Mouse (Mus musculus): ENCODE measurements at regions not wholly inside any gene's neighbourhood (a gene's known extent, or its start where the extent isn't known, plus 50 kb on each side); places are given as distances from the start of the nearest gene placed in this dataset.
A peak's percentile ranks its signal among the peaks of the same experiment; 100 is the strongest.

DNA sequence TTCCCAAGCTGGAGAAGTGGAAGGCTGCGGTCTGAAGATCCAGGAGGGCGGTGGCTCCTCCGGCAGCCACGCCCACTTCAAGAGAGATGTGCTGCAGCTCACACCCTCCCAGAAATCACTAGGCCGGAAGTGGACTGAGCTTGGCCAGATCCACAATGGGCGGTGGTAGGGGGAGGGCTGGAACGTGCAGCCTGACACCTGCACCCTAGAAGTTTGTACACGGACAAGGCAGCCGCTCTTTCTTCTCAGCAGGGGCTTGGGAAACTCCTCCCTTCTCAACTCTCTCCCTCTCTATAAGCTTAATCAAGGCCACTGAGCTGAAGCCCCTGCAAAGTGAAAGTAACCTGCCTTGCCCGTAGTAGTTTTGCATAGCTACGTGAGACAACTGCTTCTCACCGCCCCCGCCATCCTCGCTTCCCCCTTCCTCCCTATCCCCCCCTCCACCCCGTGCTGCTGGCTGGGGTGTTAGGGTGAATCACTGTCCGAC is 538.8 kb upstream of the Lrrc6 start:
- no peaks in the 10 kb centered on the region for H3K36me3 ChIP-seq (ENCODE audit: insufficient read depth)
- no peaks in the 10 kb centered on the region for H3K27me3 ChIP-seq (ENCODE audit: insufficient read depth, low read length)
- H3K9me3 ChIP-seq (ENCODE audit: low read length): no peaks in the 10 kb centered on the region
- H3K4me1 ChIP-seq (ENCODE audit: insufficient read depth): no peaks in the 10 kb centered on the region
- ATAC-seq (peak; percentile 65), DNase-seq (no peak)
- peak overlapping the region; percentile 22; the same call in 1 of the 2 replicates for H3K9ac ChIP-seq
- TF ChIP-seq CTCF (IDR thresholded peaks at IDR 0.05; ENCODE audit: low read depth): no peak
- H3K4me2 ChIP-seq (ENCODE audit: low read depth): peak overlapping the region; percentile 47
- peak overlapping the region; percentile 29 for H3K4me3 ChIP-seq (ENCODE audit: low read depth, low read length)
- no peak overlapping the region for H3K27ac ChIP-seq (ENCODE audit: low read depth, low read length)
- WGBS: 6% methylated on average over 16 of the region's 16 CpGs

DNA sequence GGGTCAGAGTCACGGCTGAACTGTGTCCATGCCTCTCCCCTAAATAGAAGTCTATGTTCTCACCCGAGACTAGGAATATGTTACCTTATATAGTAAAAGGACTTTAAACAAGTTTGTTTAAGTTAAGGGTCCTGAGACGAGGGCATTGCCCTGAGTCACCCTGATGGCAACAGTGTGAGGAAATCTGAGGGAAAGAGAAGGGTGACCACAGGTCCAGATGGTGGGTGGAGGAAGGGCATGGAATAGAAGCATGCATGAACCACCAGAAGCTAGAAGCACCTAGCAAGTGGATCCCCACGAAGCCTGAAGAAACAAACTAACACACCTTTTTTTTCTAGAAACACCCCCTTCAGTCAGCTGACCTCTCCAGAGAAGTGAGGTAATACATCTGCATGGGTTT is 536.9 kb upstream of the Lrrc6 start:
- no peak for TF ChIP-seq CTCF (IDR thresholded peaks at IDR 0.05; ENCODE audit: low read depth)
- no peak overlapping the region for H3K4me3 ChIP-seq (ENCODE audit: low read depth, low read length)
- H3K9me3 ChIP-seq (ENCODE audit: low read length): no peaks in the 10 kb centered on the region
- H3K9ac ChIP-seq: no peak overlapping the region
- no peak overlapping the region for H3K27ac ChIP-seq (ENCODE audit: low read depth, low read length)
- 87% methylated on average over 4 of the region's 4 CpGs for WGBS
- ATAC-seq (no peak), DNase-seq (no peak)
- no peaks in the 10 kb centered on the region for H3K36me3 ChIP-seq (ENCODE audit: insufficient read depth)
- H3K27me3 ChIP-seq (ENCODE audit: insufficient read depth, low read length): no peaks in the 10 kb centered on the region
- H3K4me1 ChIP-seq (ENCODE audit: insufficient read depth): no peaks in the 10 kb centered on the region
- H3K4me2 ChIP-seq (ENCODE audit: low read depth): no peak overlapping the region

DNA sequence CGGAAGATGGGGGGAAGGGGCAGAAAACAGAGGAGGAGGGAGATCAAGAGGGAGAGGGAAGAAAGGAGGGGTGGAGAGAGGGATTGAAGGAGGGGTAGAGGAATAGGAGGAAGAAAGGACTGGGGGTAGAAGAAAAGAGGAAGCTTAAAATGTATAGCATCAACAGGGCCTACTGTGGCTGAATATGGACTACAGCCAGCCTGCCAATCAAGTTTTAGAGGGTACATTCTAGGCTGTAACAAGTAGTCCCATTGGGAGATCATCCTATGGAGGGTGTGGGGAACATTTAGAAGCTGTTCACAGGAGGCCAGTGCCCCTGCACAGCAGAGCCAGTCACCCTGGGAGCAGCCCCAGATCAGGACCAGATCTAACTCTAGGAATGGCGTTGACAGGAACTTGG is 535.6 kb upstream of the Lrrc6 start:
- H3K4me2 ChIP-seq (ENCODE audit: low read depth): no peak overlapping the region
- H3K9me3 ChIP-seq (ENCODE audit: low read length): no peaks in the 10 kb centered on the region
- H3K27ac ChIP-seq (ENCODE audit: low read depth, low read length): no peak overlapping the region
- no peaks in the 10 kb centered on the region for H3K36me3 ChIP-seq (ENCODE audit: insufficient read depth)
- no peaks in the 10 kb centered on the region for H3K4me1 ChIP-seq (ENCODE audit: insufficient read depth)
- H3K27me3 ChIP-seq (ENCODE audit: insufficient read depth, low read length): no peaks in the 10 kb centered on the region
- no peak overlapping the region for H3K9ac ChIP-seq
- H3K4me3 ChIP-seq (ENCODE audit: low read depth, low read length): no peak overlapping the region
- no peak for ATAC-seq
- no peak for DNase-seq
- 80% methylated on average over 2 of the region's 2 CpGs for WGBS
- no peak for TF ChIP-seq CTCF (IDR thresholded peaks at IDR 0.05; ENCODE audit: low read depth)

DNA sequence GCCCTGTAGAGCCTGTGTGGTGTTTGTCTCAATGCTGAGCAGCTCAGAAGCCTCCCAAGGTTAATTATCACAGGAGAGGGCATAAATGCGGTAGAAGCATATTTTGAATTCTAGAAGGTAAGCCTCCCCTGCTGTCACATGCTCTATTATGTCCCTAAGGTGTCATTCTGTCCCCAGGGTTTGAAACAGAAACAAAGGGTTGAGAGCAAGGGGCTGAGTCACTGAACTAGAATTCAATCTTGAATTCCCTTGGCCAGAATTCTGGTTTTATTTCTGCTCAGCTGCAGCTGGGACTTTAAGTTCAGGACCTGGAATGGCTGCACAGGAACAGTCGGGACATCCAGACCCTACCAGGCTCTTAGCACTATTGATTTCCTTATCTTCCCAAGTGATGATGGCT is 533.2 kb upstream of the Lrrc6 start:
- no peaks in the 10 kb centered on the region for H3K4me1 ChIP-seq (ENCODE audit: insufficient read depth)
- H3K9me3 ChIP-seq (ENCODE audit: low read length): no peaks in the 10 kb centered on the region
- DNase-seq (no peak), ATAC-seq (no peak)
- H3K27me3 ChIP-seq (ENCODE audit: insufficient read depth, low read length): no peaks in the 10 kb centered on the region
- H3K4me2 ChIP-seq (ENCODE audit: low read depth): no peak overlapping the region
- H3K9ac ChIP-seq: no peak overlapping the region
- no peak overlapping the region for H3K27ac ChIP-seq (ENCODE audit: low read depth, low read length)
- H3K4me3 ChIP-seq (ENCODE audit: low read depth, low read length): no peak overlapping the region
- TF ChIP-seq CTCF (IDR thresholded peaks at IDR 0.05; ENCODE audit: low read depth): no peak
- 72% methylated on average over 2 of the region's 2 CpGs for WGBS
- H3K36me3 ChIP-seq (ENCODE audit: insufficient read depth): no peaks in the 10 kb centered on the region

DNA sequence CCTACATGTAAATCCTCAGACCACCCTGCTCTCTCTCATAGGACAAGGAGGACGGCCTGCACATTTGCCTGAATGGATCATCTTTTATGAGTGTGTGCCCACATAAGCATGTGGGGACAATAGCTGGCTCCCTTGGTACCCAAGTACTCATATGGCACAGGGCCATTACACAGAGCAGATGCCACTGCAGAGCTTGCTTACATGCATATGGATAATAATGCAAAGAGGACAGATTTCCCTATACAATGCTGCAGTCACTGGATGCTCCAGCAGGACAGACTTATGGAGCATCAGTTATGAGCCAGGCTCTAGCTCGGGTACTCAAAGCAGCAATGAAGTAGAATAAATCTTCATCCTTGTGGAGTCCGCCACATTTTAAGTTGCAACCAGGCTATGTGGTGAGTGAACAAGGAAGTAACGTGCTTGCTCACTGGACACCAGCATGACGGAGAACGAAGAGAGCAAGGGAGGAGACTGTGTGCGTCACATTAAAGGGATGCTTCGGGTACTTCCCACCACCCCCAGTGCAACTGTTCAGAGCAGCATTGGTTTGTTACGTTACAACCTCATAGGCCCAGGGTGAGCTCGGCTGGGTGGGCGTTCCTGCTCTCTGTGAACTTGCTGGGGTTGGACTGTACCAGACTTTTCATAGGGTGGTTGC is 531.3 kb upstream of the Lrrc6 start:
- no peak overlapping the region for H3K9ac ChIP-seq
- no peak overlapping the region for H3K4me3 ChIP-seq (ENCODE audit: low read depth, low read length)
- H3K27ac ChIP-seq (ENCODE audit: low read depth, low read length): no peak overlapping the region
- no peak overlapping the region for H3K4me2 ChIP-seq (ENCODE audit: low read depth)
- ATAC-seq: peak; percentile 78
- TF ChIP-seq CTCF (IDR thresholded peaks at IDR 0.05; ENCODE audit: low read depth): no peak
- no peaks in the 10 kb centered on the region for H3K4me1 ChIP-seq (ENCODE audit: insufficient read depth)
- WGBS: 80% methylated on average over 11 of the region's 11 CpGs
- H3K9me3 ChIP-seq (ENCODE audit: low read length): no peaks in the 10 kb centered on the region
- no peaks in the 10 kb centered on the region for H3K36me3 ChIP-seq (ENCODE audit: insufficient read depth)
- no peaks in the 10 kb centered on the region for H3K27me3 ChIP-seq (ENCODE audit: insufficient read depth, low read length)
- peak; percentile 36 for DNase-seq

DNA sequence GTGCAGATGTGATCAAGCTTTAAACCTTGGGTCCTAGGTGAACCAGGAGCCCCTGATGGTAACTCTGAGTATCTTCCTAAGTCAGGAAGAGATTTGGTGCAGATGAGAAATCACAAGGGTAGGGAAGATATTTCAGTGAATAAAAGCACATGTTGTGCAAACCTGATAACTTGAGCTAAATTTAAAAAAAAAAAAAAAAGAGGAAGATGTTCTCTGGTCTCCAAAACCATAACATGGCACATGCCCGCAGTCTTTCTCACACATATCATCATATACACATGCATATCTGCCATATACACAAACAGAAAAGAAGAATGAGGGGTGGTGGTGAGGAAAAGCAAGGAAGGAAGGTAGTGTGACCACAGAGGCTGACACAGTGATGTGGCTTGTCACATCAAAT is 530.3 kb upstream of the Lrrc6 start:
- Histone ChIP-seq H3K4me1 (ENCODE audit: insufficient read depth) (no peaks in the 10 kb centered on the region), H3K9ac (no peak overlapping the region), H3K27ac (ENCODE audit: low read depth, low read length) (no peak overlapping the region), H3K9me3 (ENCODE audit: low read length) (no peaks in the 10 kb centered on the region), H3K4me2 (ENCODE audit: low read depth) (no peak overlapping the region), H3K4me3 (ENCODE audit: low read depth, low read length) (no peak overlapping the region), H3K36me3 (ENCODE audit: insufficient read depth) (no peaks in the 10 kb centered on the region), H3K27me3 (ENCODE audit: insufficient read depth, low read length) (no peaks in the 10 kb centered on the region)
- 97% methylated on average over 1 of the region's 1 CpGs for WGBS
- TF ChIP-seq CTCF (IDR thresholded peaks at IDR 0.05; ENCODE audit: low read depth): no peak
- DNase-seq: no peak
- ATAC-seq: no peak

DNA sequence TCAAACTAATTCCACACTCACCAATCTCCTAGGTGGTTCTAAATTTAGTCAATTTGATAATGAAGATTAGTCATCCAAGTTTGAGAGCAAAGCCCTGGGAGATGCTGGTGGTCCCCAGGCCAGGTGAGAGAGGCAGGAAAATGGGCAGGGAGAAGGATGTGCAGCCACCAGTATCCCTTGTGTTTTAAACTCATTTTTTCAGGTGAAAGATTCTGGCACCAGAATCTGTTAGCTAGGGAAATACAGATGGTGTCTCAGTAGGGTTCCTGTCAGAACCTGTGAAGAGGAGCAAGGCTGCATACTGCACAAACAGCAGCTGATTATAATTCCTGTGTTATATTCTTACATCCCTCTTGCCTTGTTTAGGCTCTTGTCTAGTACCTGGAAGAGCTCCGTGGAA is 527.5 kb upstream of the Lrrc6 start:
- TF ChIP-seq CTCF (IDR thresholded peaks at IDR 0.05; ENCODE audit: low read depth): no peak
- no peaks in the 10 kb centered on the region for H3K36me3 ChIP-seq (ENCODE audit: insufficient read depth)
- H3K9ac ChIP-seq: no peak overlapping the region
- WGBS: 67% methylated on average over 1 of the region's 1 CpGs
- H3K4me1 ChIP-seq (ENCODE audit: insufficient read depth): no peaks in the 10 kb centered on the region
- no peak overlapping the region for H3K4me2 ChIP-seq (ENCODE audit: low read depth)
- no peak overlapping the region for H3K27ac ChIP-seq (ENCODE audit: low read depth, low read length)
- ATAC-seq: no peak
- no peaks in the 10 kb centered on the region for H3K27me3 ChIP-seq (ENCODE audit: insufficient read depth, low read length)
- H3K4me3 ChIP-seq (ENCODE audit: low read depth, low read length): no peak overlapping the region
- H3K9me3 ChIP-seq (ENCODE audit: low read length): no peaks in the 10 kb centered on the region
- no peak for DNase-seq
